Mouse (Mus musculus) R1 (cell line): Measurements from ENCODE around the gene Sart3.

Source experiments
- DNase-seq: peaks from one replicate; pipeline ENCODE4 v3.0.0-alpha.2; 2018; ENCODE audit warnings: low read depth, low spot score

The Sart3 gene

DNA sequence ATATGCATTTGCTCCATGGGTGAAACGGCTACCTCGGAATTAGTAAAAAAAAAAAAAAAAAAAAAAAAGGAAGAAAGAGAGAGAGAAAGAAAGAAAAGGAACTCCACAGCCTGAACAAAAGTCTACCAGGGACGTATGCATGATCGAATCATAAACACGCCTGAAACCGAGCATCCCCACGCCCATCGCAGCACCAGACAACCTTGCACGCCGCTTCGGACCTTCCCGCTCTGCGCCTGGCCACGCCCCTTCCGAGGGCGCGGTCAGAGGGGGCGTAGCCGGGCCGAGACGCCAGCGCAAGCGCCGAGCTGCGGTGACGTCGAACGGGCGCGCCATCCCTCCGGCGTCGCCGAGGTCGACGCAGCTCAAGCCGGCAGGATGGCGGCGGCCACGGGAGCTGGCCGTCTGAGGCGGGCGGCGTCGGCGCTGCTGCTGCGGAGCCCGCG, at the start of gene Sart3, which contains the start of gene Iscu:
Gene Sart3, minus strand, starts transcription at position 61 of the 446 bp plus-strand sequence.
Gene Iscu, plus strand, starts transcription at position 299 of the 446 bp plus-strand sequence.
- peak; percentile 95 for DNase-seq

DNA sequence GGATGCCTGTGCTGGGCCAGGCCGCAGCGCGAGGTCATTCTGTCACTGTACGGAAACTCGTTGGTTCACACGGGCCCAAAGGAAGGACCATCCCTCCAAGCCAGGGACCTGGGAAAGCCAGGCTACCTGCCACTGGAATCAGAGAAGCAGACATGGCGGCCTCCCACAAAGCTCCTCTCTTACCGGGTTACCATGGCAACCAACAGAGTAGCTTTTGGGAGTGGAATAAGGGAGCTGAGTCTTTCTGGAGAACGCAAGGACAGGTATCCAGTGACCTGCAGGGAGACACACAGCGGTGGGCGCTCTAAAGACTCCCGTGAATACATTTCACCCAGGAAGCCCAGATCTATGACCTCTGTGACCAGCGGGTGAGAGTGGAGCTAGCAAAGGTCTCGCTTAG, 46.3 kb upstream of the Sart3 start:
- peak; percentile 88 for DNase-seq

DNA sequence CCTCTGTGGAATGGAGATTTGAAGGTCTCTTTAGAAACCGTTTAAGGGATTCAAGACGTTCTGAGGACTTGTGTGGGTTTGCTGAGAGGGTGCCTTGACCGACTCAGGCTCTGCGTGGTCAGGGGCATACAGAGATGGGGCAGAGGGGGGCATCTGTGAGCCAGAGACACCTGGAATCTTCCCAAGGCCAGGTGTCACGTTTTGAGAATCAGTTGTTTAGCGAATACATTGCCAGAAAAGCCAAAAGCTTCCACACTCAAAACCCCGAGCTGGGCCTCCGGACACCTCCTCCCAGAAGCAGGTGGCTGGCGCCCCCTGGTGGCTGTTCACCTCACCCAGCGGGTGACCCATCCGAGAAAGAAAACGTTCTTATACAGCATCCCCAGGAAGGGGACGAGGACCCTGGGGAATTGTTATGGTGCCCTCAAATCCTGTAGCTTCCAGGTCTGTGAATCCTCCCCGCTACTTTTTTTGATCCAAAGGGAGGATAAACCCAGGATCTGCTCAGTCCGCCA, 43.4 kb upstream of the Sart3 start:
- peak; percentile 78 for DNase-seq

DNA sequence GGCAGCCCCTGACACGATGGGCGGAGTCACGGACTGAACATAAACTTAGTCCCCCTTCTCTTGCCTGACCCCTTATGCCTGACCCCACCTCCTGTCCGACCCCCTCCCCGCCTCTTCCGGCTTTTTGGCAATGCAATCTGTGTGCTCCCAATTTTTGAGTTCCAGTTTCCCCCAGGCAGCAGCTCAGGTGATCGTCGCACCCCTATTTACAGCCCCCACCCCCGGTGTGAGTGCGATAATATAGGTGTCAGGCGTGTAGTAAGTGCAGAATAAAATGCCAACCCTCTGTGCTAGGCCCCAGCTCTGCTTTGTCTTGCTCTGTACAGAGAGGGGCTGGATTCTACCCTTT, 42.7 kb upstream of the Sart3 start:
- DNase-seq, result no peak

DNA sequence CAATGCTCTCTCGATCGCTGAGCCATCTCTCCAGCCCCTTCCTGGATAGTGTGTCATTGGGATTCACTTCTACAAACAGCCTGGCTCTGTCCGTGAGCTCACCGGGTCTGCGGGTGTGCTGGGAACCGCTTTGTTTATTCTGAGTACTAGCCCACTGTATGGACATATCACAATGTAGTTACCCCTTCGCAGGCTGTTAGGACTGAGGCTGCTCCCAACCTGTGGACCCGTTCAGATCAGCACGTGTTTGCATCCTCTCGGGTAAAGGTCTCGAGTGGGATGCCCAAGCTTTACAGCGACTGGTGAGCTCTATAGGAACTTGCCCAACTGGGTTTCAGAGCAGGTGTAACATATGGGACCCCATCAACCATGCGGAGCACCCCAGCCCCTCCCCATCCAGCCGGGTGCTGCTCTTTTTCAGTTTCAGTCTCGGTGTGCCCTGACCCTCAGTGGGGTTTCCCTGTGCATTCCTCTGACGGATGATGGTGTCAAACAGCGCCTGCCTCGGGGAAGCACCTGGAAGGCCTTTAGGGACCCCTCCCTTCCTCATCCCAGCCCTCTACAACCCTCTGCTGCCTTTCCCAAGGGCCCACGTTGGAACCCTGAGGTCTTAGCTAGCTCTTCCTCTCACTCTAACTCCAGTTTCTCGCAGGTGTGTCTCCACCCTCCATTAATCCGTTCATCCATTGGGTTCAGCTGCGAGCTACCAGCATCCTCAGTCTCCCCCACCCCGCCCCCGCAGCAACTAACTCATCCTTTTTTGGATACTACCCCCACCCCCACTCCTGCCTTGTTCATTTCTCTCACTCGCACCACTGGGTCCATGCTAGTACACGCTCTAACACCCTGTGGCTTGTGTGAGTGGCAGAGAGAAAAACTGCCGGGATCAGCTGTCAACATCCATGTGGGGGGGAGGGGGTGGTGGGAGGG, 42.1 kb upstream of the Sart3 start:
- DNase-seq, result no peak

DNA sequence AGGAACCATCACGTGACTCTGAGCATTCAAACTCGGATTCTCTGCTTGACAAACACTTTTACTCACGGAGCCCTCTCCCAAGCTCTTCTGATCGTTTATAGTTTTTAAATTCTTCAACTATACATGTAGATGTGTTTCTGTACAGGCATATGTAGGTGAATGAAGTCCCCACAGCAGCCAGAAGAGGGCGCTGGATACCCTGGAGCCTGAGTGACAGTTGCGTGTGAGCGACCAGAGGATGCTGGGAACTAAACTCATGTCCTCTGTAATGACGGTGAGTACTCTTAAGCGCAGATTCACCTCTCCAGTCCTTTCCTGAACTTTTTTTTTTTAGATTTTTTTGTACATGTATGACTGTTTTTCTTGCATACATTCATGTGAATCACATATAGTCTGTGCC, 41.3 kb upstream of the Sart3 start:
- DNase-seq, result peak; percentile 85

DNA sequence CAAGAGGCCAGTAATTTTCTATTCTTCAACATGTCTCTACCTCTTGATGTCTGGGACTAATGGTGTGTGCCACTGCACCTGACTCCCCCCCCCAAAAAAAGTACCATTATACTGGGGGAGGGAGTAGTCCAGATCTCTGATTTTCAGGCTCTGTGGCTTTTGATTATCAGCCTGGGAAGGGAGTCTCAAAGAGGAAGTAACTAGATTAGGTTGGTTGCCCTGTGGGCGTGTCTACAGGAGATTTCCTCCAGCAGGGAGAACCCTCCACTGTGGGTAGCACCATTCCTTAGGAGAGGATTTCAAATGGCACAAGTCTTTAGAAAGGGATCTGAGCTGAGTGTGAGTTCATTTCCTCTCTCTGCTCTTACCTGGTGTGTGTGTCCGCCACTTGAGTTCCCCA, 40.3 kb upstream of the Sart3 start:
- no peak for DNase-seq

DNA sequence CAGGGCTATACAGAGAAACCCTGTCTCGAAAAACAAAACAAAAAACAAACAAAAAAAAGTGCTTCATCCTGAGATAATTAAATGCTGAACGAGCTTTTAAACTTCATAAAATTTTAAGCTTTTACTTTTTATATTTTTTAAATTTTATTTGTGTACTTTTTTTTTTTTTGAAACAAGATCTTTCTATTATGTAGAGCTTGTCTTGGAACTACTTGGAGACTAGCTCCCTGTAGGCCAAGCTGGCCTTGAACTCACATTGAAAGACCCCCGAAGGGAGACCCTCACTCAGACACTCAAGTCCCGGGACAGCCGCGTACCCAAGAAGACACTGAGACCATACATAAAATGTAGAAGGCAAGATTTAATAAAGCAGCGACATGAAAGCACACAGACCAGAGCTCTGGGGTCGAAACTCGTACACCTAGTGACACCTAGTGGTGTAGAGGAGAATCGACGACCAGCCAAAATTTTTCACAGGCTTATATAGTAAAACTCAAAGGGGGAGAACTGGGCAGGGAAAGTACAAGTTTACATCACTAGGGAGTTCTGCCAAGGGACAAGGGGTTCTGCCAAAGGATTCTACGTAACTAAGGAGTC, 39.6 kb upstream of the Sart3 start:
- DNase-seq, result peak; percentile 43

DNA sequence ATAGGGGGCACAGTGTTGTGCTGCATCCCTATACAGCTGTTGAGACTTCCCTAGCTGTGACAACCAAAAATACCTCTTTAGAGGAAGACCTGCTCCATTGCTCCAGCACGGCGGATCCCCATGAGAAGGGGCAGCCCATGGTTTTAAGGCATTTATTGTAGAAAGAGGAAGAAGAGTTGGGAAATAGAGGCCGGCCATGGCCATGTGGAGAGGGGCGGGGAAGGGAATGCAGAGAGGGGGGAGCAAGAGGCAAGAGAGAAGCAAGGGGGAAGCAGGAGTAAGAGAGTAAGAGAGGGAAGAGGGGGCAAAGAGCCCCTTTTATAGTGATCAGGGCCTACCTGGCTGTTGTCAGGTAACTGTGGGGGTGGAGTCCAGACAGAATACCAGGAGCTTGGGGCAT, 37.8 kb upstream of the Sart3 start:
- no peak for DNase-seq

DNA sequence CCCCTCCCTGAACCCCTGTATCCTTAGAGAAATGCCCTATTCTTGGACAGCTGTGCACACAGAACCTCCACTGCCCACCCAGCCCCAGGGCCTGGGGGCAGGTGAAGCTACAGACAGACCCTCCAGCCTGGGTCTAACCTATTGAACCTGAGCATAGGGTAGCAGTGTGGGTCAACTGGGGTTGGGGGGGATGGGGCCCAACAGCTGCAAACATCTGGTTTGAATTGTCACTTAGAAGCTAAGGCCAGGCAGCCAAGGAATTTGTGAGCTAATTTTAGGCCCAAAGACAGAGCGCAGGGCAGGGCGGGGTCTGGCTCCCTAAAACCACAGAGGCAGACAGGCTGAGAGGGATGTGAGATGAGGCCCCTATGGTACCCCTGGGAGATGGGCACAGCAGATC, 35.9 kb upstream of the Sart3 start:
- no peak for DNase-seq

DNA sequence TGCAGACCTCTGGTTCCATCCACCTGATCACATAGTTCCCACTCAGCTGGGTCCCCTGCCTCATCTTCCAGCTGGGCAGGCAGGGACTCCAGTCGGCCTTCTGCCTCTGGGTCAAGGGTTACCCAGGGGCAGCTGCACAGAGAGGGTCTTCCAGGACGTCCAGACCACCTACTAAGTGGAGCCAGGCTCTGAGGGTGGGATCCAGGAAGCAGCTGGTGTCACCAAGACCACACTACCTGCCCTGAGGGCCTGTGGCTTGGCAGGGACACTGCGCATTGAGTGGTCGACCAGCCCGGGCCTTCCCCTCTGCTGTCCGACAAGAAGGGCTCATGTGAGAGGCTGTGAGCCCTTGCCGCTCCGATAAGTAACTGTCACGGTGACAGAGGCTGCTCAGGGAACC, 35.4 kb upstream of the Sart3 start:
- DNase-seq, result no peak

DNA sequence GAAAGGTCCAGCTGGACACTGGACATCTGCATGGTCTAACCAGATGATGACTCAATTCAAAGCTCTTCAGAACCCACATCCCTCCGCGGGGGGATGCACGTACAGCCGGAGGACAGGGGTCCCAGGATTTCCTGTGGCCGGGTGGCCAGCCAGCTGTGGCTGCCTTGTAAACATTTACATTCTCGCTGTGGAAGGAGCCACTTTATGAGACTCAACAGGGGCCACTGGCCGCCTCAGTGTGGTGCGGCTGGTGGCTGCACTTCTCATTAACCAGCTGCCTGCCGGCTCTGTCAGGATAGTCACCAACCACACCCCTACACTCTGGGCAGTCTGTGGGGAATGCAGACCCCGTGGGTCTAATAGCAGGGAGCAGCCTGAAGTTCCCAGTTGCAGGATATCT, 34.1 kb upstream of the Sart3 start:
- DNase-seq, result no peak

DNA sequence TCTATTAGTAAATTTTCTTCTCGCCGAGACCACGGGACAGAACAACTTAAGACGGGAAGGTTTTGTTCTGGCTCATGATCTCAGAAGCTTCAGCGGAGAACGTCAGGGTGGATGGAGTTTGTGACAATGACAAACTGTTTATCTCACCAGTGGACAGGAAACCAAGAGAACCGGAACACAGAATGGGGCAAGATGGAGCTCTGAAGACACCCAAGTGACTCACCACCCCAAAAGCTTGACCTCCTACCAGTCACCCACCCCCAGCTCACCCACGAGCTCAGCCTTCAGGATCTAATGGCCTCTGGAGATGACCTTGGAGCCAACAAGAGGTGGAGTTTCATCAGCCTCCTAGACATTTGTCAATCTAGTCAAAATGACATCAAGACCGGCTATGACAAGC, 33.0 kb upstream of the Sart3 start:
- DNase-seq, result no peak

DNA sequence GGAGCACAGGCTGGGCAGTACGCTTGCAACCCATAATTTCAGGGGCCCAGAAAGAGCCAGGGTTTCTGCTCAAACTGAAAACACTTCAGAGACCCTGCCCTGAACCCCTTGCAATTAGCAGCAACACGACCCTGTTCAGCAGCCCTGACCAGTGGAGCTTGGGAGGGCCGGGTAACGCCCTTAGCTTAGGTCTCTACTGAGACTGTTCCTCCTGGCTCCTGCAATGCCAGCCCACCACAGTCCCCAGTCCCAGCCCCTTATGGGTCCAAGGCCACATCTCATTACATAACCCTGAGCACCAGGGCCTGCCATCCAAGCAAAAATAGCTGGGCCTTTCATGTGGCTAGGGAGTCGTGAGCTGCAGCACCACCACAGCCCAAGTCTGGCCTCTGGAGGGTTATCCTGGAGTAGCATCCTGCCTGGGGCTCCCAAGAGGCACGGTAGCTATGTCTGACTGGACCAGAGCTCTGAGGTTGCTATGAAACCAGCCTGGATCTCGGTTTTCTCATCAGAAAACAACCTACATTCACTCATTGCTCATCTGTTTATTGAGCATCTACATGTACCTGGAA, 32.2 kb upstream of the Sart3 start:
- DNase-seq, result no peak

DNA sequence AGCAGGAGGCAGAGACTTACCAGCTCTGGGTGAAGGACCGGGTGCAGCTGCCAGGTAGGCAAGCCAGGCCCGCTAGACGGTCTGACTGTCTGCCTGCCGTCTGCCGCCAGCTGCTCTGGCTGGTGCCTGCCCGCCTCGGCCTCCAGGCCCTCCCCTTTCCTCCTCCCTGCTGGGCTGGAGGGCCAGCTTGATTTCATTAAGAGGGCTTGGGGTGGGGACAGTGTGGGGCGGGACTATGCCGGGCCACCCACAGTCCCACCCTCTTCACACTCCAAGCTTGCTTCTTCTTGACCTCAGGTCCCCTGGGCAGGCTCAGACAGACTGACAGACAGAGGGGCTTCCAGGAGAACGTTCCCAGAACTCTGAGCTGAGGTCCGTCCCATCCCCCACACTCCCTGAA, 28.0 kb upstream of the Sart3 start, which contains the start of gene Tmem119:
Gene Tmem119, minus strand, starts transcription at position 237 of the 400 bp plus-strand sequence.
- DNase-seq, result peak; percentile 61

DNA sequence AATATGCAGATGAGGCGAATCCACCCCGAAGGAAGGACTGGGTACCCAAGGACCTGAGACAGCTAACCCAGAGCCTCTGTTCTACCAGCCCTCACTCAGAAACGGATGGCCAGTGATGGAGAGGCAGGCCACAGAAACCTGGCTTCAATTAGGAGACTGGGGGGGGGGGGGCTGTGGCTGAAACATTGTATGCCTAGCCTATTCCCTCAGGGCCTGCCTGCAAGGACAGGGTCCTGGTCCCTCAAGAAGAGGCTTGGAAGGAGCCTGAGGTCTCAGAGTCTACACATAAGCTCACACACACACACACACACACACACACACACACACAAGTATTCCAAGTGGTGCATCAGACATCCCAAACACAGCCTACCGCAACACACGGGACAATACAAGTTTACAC, 27.4 kb upstream of the Sart3 start:
- no peak for DNase-seq

DNA sequence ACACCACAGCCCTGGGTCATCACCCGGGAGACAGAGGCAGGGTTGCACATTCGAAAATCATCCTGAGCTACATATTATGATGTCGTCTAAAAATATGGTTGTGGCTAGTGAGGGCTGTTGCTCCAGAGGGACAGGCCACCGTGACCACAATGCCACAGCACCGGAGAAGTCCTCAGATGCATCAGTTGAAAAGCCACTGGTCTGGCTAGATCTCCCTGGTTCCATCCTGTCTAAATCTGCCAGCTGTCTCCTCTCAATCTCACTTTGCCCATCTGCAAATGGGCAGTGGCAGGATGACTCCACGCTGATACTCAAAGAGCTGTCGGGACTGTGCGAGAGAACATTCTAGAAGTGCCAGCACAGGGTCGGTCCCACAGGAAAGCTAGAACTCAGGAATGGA, 26.2 kb upstream of the Sart3 start:
- DNase-seq, result no peak

DNA sequence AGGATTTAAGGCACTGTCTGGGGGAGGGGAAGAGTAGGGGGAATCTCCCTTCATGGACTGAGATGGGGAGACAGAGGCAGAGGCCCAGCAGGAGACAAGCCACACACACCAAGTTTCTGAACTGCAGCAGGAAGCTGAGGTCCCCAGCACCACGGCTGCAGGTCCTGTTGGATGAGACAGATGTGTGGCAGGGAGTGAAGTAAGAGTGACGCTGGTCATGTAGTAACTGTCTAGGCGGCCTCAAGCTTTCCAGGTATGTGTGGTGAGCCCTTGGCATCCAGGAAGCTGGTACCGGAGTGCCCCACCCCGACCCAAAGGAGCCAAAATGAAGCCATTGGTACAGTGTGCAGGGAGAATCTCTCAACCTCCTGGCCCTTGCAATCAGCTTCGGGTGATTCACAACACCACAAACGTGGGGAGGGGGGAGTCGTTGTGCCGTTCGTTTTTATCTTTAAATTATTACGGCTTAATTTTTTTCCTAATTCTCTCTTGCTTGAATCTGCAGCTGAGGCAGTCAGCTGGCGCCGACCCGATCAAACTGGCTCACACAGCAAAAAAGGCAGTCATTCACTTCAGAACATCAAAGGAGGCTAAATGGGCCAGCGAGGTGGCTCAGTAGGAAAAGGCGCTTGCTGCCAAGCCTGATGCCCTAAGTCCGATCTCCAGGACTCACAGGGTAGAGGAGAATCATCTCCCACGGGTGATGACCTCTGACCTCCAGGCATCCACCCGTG, 25.0 kb upstream of the Sart3 start:
- DNase-seq, result no peak

DNA sequence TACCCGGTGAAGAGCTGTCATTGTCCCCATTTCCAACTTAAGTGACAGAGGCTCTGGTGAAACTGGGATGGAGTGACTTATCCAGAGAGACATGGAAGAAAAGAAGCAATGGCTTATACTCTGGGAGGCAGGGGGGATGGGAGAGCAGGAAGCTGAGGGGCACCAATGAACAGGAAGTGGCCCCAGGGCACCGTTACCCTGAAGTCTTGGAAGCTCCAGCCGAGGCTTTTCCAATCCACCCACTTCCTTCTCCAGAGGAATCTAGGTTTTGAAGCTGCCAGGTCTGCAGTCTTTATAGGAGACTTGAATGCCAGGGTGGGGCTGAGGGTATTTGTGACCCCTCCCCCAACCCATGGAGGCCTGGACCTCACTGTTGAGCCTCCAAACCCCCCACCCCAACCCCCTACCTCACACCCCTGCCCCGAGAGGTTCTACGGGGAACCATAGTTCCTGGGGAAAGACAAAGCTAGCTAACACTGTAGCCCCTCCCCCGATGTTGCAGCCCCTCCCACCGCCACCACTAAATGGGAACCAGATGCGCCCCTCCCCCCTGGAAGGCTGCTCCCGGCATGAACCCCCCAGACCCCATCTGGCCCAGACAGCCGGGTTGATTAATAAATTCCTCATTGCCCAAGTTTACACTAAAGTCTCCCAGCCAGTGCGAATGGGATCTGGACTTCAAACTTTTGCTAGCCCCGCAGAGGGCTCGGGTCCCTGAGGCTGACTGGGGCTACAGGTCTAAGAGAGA, 24.3 kb upstream of the Sart3 start:
- DNase-seq, result peak; percentile 41

DNA sequence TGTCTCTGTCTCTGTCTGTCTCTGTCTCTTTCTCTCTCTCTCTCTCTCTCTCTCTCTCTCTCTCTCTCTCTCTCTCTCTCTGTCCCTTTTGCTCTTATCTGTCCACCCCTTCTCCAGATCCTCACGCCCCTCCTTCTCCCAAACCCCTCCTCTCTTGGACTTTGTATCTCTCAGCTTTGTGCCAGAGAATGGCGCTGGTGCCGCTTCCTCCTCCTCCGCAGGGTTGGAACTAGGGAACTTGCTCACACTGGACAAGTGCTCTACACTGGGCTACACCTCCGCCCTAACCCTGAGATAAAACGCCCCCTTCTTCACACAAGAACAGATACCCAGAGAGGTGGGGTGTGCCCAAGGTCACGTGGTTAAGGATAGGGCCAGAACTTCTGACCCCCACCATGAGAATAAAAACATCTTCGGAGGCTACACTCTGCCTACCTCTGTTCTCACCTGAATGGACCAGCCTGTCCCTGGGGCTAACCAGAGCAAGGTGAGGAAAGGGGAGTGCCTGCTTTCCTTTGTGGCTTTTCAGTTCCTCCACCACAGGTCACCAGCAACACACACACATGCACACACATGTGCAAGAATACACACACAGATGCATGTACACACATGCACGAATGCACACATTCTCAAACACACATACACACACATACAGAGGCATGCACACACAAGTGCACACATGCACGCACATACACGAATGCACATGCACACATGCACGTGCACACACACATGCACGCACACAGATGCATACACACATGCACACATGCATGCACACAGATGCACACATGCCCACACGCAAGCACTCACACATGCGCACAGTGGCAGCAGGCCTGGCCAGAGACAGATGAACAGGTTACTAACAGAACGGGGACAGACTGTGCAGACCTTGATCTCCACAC, 19.1 kb upstream of the Sart3 start:
- DNase-seq, result no peak
